Mouse (Mus musculus): Measurements from ENCODE around the gene Unc5b.

DNA sequence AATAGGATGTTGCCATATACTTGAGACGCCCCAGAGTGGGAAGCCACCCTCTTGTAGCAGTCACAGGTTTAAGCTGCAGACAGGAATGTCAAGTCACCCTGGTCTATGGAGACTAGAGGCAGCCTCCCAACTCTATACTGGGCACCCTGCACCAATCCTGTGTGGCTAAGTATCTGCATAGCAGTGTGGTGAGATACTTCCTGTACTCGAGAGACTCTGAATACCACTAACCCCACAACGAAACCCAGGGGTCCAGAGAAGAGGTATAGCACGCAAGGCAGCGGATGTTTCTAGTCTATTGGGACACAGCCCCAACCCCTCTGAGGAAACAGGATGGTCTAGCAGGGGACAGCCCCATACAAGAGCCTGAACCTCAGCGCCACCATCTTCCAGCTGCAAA lies 22.9 kb downstream of the Unc5b start:
- TF ChIP-seq CTCF (IDR thresholded peaks at IDR 0.05) (no peak), EP300 (IDR thresholded peaks at IDR 0.05) (no peak)

Measured in lung, postnatal 0 days (tissue).